In genomic region chr2:129006194-129006749, GRCm38 (mm10) we compare ENCODE assay signal across 35 mouse cellular contexts. TPM values are rescaled to one million over a fixed set of nuclear protein-coding genes. Genes with fewer than 3 reads are reported as not detected.
DNase-seq lines count a peak whose midpoint lies in the region; ATAC-seq and TF ChIP-seq lines count a peak whose summit lies in the region.
"Had no signal": no experiment of that assay in that cellular context is flagged by ENCODE, and none has a peak within 500 bp of the region (broad histone marks: within the 10 kb centered on the region; RNA-seq: fewer than 3 reads in every experiment).

No protein-coding gene starts in this region.

- TF ChIP-seq POLR2A in MEL (IDR thresholded peaks at IDR 0.05; ENCODE audit: control insufficient read depth in 1 of 2, insufficient read depth in 1 of 2, low read depth in 1 of 2, low read length in 2 of 2, poor library complexity in 1 of 2), result no peak

- peak; percentile 80 for ATAC-seq in liver, embryonic 13.5 days (ENCODE audit: low read depth)
- ATAC-seq in megakaryocyte progenitor cell, adult 5-6 weeks (replicated peaks; ENCODE audit: poor library complexity), result peak; percentile 73
- ATAC-seq in lung, postnatal 0 days, result no peak
- ATAC-seq: forebrain, embryonic 15.5 days; inflammation-experienced regulatory T-cells, adult 6 months had no signal

- no peaks in the 10 kb centered on the region for H3K9me3 ChIP-seq in MEL (replicated peaks; ENCODE audit: insufficient read depth, low read length)
- H3K9me3 ChIP-seq in liver, embryonic 13.5 days (replicated peaks), result no peaks in the 10 kb centered on the region
- no peaks in the 10 kb centered on the region for H3K9me3 ChIP-seq in lung, postnatal 0 days (ENCODE audit: low read length)
- H3K9me3 ChIP-seq: forebrain, embryonic 15.5 days; heart, embryonic 12.5 days; hindbrain, embryonic 15.5 days; limb, embryonic 10.5 days; limb, embryonic 15.5 days; lung, embryonic 15.5 days; stomach, embryonic 15.5 days had no signal

- DNase-seq in MEL (ENCODE audit: low read depth, low spot score), result peak; percentile 71
- DNase-seq in c-Kit-positive CD71-positive TER-119-negative erythroid progenitor cells, embryonic 14.5 days (ENCODE audit: low read depth), result peak; percentile 42
- peak; percentile 31 for DNase-seq in liver, embryonic 13.5 days
- no peak for DNase-seq in layer of hippocampus, adult 9-10 months (ENCODE audit: low spot score)
- no peak for DNase-seq in lung, postnatal 0 days (ENCODE audit: low spot score)
- no peak for DNase-seq in layer of hippocampus, adult 8-10 months (ENCODE audit: low spot score in 2 of 2)
- DNase-seq: adrenal gland, postnatal 25 days; cerebellum, adult 11 months; cerebellum, adult 9-10 months; cerebellum, postnatal 36 days; gastrocnemius, adult 2 months; heart, adult 2 months; heart, postnatal 4 days; kidney, adult 2 months; kidney, postnatal 36 days; layer of hippocampus, postnatal 36 days; lung, postnatal 4 days; midbrain, embryonic 14.5 days; thymus, postnatal 14 days had no signal

- TF ChIP-seq CTCF in MEL (IDR thresholded peaks at IDR 0.05 in 2 of 3, conservative IDR thresholded peaks at IDR 0.05 in 1 of 3; ENCODE audit: control insufficient read depth in 1 of 3, insufficient read depth in 1 of 3, low read depth in 2 of 3, low read length in 3 of 3, poor library complexity in 1 of 3, severe bottlenecking in 1 of 3), result no peak
- no peak for TF ChIP-seq CTCF in lung, postnatal 0 days (IDR thresholded peaks at IDR 0.05)

- 0 out of 2 replicates have a peak overlapping the region, but pooled peaks have one; percentile 3 for H3K4me2 ChIP-seq in liver, embryonic 13.5 days
- H3K4me2 ChIP-seq in lung, postnatal 0 days (replicated peaks; ENCODE audit: low read depth, low read length), result no peak overlapping the region
- H3K4me2 ChIP-seq: forebrain, embryonic 15.5 days; heart, embryonic 12.5 days; hindbrain, embryonic 15.5 days; limb, embryonic 15.5 days; lung, embryonic 15.5 days; stomach, embryonic 15.5 days had no signal

- TF ChIP-seq RAD21 in MEL (IDR thresholded peaks at IDR 0.05; ENCODE audit: low read depth, low read length), result no peak

- no peaks in the 10 kb centered on the region for H3K27me3 ChIP-seq in MEL (ENCODE audit: control insufficient read depth in 1 of 2, insufficient read depth in 2 of 2, low read length in 2 of 2)
- H3K27me3 ChIP-seq in liver, embryonic 13.5 days, result no peaks in the 10 kb centered on the region
- no peaks in the 10 kb centered on the region for H3K27me3 ChIP-seq in lung, postnatal 0 days (replicated peaks; ENCODE audit: insufficient read depth, low read length)
- H3K27me3 ChIP-seq: CH12.LX; forebrain, embryonic 15.5 days; heart, embryonic 12.5 days; hindbrain, embryonic 15.5 days; limb, embryonic 15.5 days; lung, embryonic 15.5 days; stomach, embryonic 15.5 days had no signal

- WGBS in liver, embryonic 13.5 days (ENCODE audit: insufficient replicate concordance), result 34% methylated on average over 4 of the region's 4 CpGs
- 73% methylated on average over 4 of the region's 4 CpGs for WGBS in lung, postnatal 0 days

- H3K9ac ChIP-seq in MEL (ENCODE audit: control insufficient read depth, low read depth, low read length, poor library complexity, severe bottlenecking), result peak overlapping the region; percentile 27; the same call in 1 of the 2 replicates
- H3K9ac ChIP-seq in liver, embryonic 13.5 days, result no peak overlapping the region
- H3K9ac ChIP-seq in lung, postnatal 0 days (replicated peaks; ENCODE audit: low read depth), result no peak overlapping the region
- H3K9ac ChIP-seq: forebrain, embryonic 15.5 days; heart, embryonic 12.5 days; hindbrain, embryonic 15.5 days; limb, embryonic 15.5 days; lung, embryonic 15.5 days; stomach, embryonic 15.5 days had no signal

- H3K27ac ChIP-seq in MEL (ENCODE audit: control insufficient read depth, low read depth, low read length), result peak overlapping the region; percentile 93
- H3K27ac ChIP-seq in liver, embryonic 13.5 days, result peak overlapping the region; percentile 67; the same call in 1 of the 2 replicates
- H3K27ac ChIP-seq in lung, postnatal 0 days (ENCODE audit: low read length), result no peak overlapping the region
- H3K27ac ChIP-seq: forebrain, embryonic 15.5 days; gastrocnemius, adult 2 months; heart, adult 2 months; hindbrain, embryonic 15.5 days; layer of hippocampus, adult 2 months; limb, embryonic 10.5 days; limb, embryonic 15.5 days; lung, embryonic 15.5 days; stomach, embryonic 15.5 days had no signal

- peaks cover 0 to 14% of the 10 kb centered on the region in 2 experiments; a peak in 2 of 4 replicates for H3K36me3 ChIP-seq in MEL (ENCODE audit: control insufficient read depth in 1 of 2, insufficient read depth in 2 of 2, low read length in 2 of 2)
- no peaks in the 10 kb centered on the region for H3K36me3 ChIP-seq in liver, embryonic 13.5 days
- H3K36me3 ChIP-seq in lung, postnatal 0 days (ENCODE audit: insufficient read depth, low read length), result no peaks in the 10 kb centered on the region
- H3K36me3 ChIP-seq: forebrain, embryonic 15.5 days; heart, embryonic 12.5 days; hindbrain, embryonic 15.5 days; limb, embryonic 10.5 days; limb, embryonic 15.5 days; lung, embryonic 15.5 days; stomach, embryonic 15.5 days had no signal

- no peaks in the 10 kb centered on the region for H3K79me2 ChIP-seq in MEL (ENCODE audit: control insufficient read depth, insufficient read depth, low read length, poor library complexity)

- peak; percentile 86 to 90 for TF ChIP-seq EP300 in MEL (IDR thresholded peaks at IDR 0.05; ENCODE audit: low read depth in 1 of 2, low read length in 2 of 2)
- no peak for TF ChIP-seq EP300 in lung, postnatal 0 days (IDR thresholded peaks at IDR 0.05)

- peaks cover 8 to 19% of the 10 kb centered on the region in 2 experiments for H3K4me1 ChIP-seq in MEL (ENCODE audit: control insufficient read depth in 1 of 2, insufficient read depth in 2 of 2, low read length in 2 of 2)
- H3K4me1 ChIP-seq in liver, embryonic 13.5 days (replicated peaks), result peaks cover 13% of the 10 kb centered on the region
- H3K4me1 ChIP-seq in lung, postnatal 0 days (ENCODE audit: insufficient read depth, low read depth, low read length), result no peaks in the 10 kb centered on the region
- H3K4me1 ChIP-seq: forebrain, embryonic 15.5 days; heart, embryonic 12.5 days; hindbrain, embryonic 15.5 days; limb, embryonic 10.5 days; limb, embryonic 15.5 days; lung, embryonic 15.5 days; stomach, embryonic 15.5 days had no signal

- H3K4me3 ChIP-seq in MEL (ENCODE audit: control insufficient read depth in 1 of 2, insufficient read depth in 1 of 2, low read depth in 2 of 2, low read length in 2 of 2), result peak overlapping the region; percentile 22 to 43
- H3K4me3 ChIP-seq in liver, embryonic 13.5 days (replicated peaks), result no peak overlapping the region
- no peak overlapping the region for H3K4me3 ChIP-seq in lung, postnatal 0 days (ENCODE audit: low read depth, low read length)
- H3K4me3 ChIP-seq: forebrain, embryonic 15.5 days; gastrocnemius, adult 2 months; heart, adult 2 months; heart, embryonic 12.5 days; hindbrain, embryonic 15.5 days; layer of hippocampus, adult 2 months; limb, embryonic 10.5 days; limb, embryonic 15.5 days; lung, embryonic 15.5 days; stomach, embryonic 15.5 days had no signal

TF ChIP-seq in MEL, 35 proteins besides CTCF, POLR2A, EP300 and RAD21 (continues in another document):
- peak; percentile 87 for TF ChIP-seq TCF12 (IDR thresholded peaks at IDR 0.05; ENCODE audit: low read depth, low read length)
- no peak for TF ChIP-seq POLR2AphosphoS5 (IDR thresholded peaks at IDR 0.05; ENCODE audit: borderline replicate concordance, low read depth, low read length)
- TF ChIP-seq HCFC1 (IDR thresholded peaks at IDR 0.05; ENCODE audit: low read depth, low read length), result 0 out of 2 replicates have a peak, but pooled peaks have one; percentile 31

RNA-seq across cellular contexts. Expression of gene Gm10762, which starts 38.7 kb away (rescaled TPM):
- 2.5 and 2.6 TPM in 2 replicates for total RNA-seq in MEL (2012; rRNA removed)
- polyA plus RNA-seq in MEL (2012; ENCODE audit: insufficient read depth in 1 of 2, insufficient read length in 2 of 2, low read depth in 1 of 2, low replicate concordance in 2 of 2, missing spikeins in 1 of 2), result 1 to 10 TPM in 1 of 2 experiments, not detected in 1; 3.1 TPM
- 3.7 and 3.8 TPM in 2 replicates for polyA plus RNA-seq in liver, embryonic 13.5 days (2015; fragmentation: Nextera tagmentation; extraction: Ambion mirVana)
- 8.0 and 9.8 TPM in 2 replicates for total RNA-seq in megakaryocyte progenitor cell, adult 5-6 weeks (2015)
- total RNA-seq in megakaryocyte progenitor cell, adult 5-6 weeks (2017), result 5.0 and 5.5 TPM in 2 replicates
- polyA plus RNA-seq in lung, postnatal 0 days (2015; fragmentation: Nextera tagmentation; extraction: Ambion mirVana), result 15.6 and 17.3 TPM in 2 replicates
- total RNA-seq in layer of hippocampus, adult 8-10 months (2022), result 1 to 10 TPM; 3.6 to 5.4 (median 5.0) TPM

RNA-seq across cellular contexts. Expression of gene Zc3h6, which starts 39.1 kb away (rescaled TPM):
- 0.65 and 0.69 TPM in 2 replicates for total RNA-seq in MEL (2012; rRNA removed)
- polyA plus RNA-seq in MEL (2012; ENCODE audit: insufficient read depth in 1 of 2, insufficient read length in 2 of 2, low read depth in 1 of 2, low replicate concordance in 2 of 2, missing spikeins in 1 of 2), result 1 to 10 TPM in 1 of 2 experiments, not detected in 1; 1.4 TPM
- polyA plus RNA-seq in liver, embryonic 13.5 days (2015; fragmentation: Nextera tagmentation; extraction: Ambion mirVana), result 0.71 and 0.85 TPM in 2 replicates
- 3.4 and 4.2 TPM in 2 replicates for total RNA-seq in megakaryocyte progenitor cell, adult 5-6 weeks (2015)
- 1.2 and 3.4 TPM in 2 replicates for total RNA-seq in megakaryocyte progenitor cell, adult 5-6 weeks (2017)
- 2.0 and 3.5 TPM in 2 replicates for polyA plus RNA-seq in lung, postnatal 0 days (2015; fragmentation: Nextera tagmentation; extraction: Ambion mirVana)
- 10 to 100 TPM; 17.3 to 18.8 (median 17.6) TPM for total RNA-seq in layer of hippocampus, adult 8-10 months (2022)

RNA-seq across cellular contexts. Expression of gene Vinac1, which starts 41.7 kb away (rescaled TPM):
- total RNA-seq in MEL (2012; rRNA removed), result not detected in 2 replicates
- polyA plus RNA-seq in MEL (2012; ENCODE audit: insufficient read depth in 1 of 2, insufficient read length in 2 of 2, low read depth in 1 of 2, low replicate concordance in 2 of 2, missing spikeins in 1 of 2), result under 1 TPM in 1 of 2 experiments, not detected in 1; 0.03 TPM
- polyA plus RNA-seq in liver, embryonic 13.5 days (2015; fragmentation: Nextera tagmentation; extraction: Ambion mirVana), result not detected in 2 replicates
- not detected in 2 replicates for total RNA-seq in megakaryocyte progenitor cell, adult 5-6 weeks (2015)
- not detected in 2 replicates for total RNA-seq in megakaryocyte progenitor cell, adult 5-6 weeks (2017)
- 0.18 and 0.23 TPM in 2 replicates for polyA plus RNA-seq in lung, postnatal 0 days (2015; fragmentation: Nextera tagmentation; extraction: Ambion mirVana)
- total RNA-seq in layer of hippocampus, adult 8-10 months (2022), result under 1 TPM in 1 of 4 experiments, not detected in 3; 0.11 TPM
- total RNA-seq: CH12.LX; gastrocnemius, adult 2 months; heart, adult 2 months; monocyte, adult 5-6 weeks had no signal
- polyA plus RNA-seq: C2C12; heart, postnatal 0 days; kidney, embryonic 16.5 days; limb, embryonic 10.5 days; small intestine, adult 2 months had no signal

RNA-seq across cellular contexts. Expression of gene Ttl, which starts 59.5 kb away (rescaled TPM):
- 5.6 and 5.7 TPM in 2 replicates for total RNA-seq in MEL (2012; rRNA removed)
- 1 to 10 TPM in 1 of 2 experiments, not detected in 1; 9.3 TPM for polyA plus RNA-seq in MEL (2012; ENCODE audit: insufficient read depth in 1 of 2, insufficient read length in 2 of 2, low read depth in 1 of 2, low replicate concordance in 2 of 2, missing spikeins in 1 of 2)
- polyA plus RNA-seq in liver, embryonic 13.5 days (2015; fragmentation: Nextera tagmentation; extraction: Ambion mirVana), result 2.1 and 2.2 TPM in 2 replicates
- 2.5 and 2.7 TPM in 2 replicates for total RNA-seq in megakaryocyte progenitor cell, adult 5-6 weeks (2015)
- 3.0 and 4.9 TPM in 2 replicates for total RNA-seq in megakaryocyte progenitor cell, adult 5-6 weeks (2017)
- polyA plus RNA-seq in lung, postnatal 0 days (2015; fragmentation: Nextera tagmentation; extraction: Ambion mirVana), result 10.0 and 11.6 TPM in 2 replicates
- 10 to 100 TPM; 32.4 to 37.3 (median 35.4) TPM for total RNA-seq in layer of hippocampus, adult 8-10 months (2022)

Comparison
In these comparisons a context has a peak if more than half of its experiments do, and no peak if none do; other contexts are left out.
1. DNase-seq: peak in MEL (single experiment), c-Kit-positive CD71-positive TER-119-negative erythroid progenitor cells, embryonic 14.5 days (single experiment) and liver, embryonic 13.5 days (single experiment); none in layer of hippocampus, adult 9-10 months (single experiment), lung, postnatal 0 days (single experiment) and layer of hippocampus, adult 8-10 months (0 of 2).
2. H3K4me3 ChIP-seq: peak in MEL (2 of 2); none in liver, embryonic 13.5 days (single experiment) and lung, postnatal 0 days (single experiment).